Mouse (Mus musculus): Measurements from ENCODE around the gene Vmn2r55.
"Not testable (repeated sequence)": the region's sequence is repeated elsewhere in the genome, so short reads cannot be mapped to it uniquely, and the experiment has no call there.

The Vmn2r55 gene

GRCm38 (mm10) chr7:12684903-12685302, at the start of gene Vmn2r55:
Vmn2r55 (minus strand) TSS chr7:12685003.
- CTCF ChIA-PET, result not testable (repeated sequence)

- CTCF ChIA-PET, result not testable (repeated sequence)
These were observed 44.6 kb downstream of the Vmn2r55 start, which contains the start of gene Vmn2r54 for GRCm38 (mm10) chr7:12640219-12640618. Vmn2r54 (minus strand) TSS chr7:12640319.

GRCm38 (mm10) chr7:12608688-12609087, 76.1 kb downstream of the Vmn2r55 start, which contains the start of gene Vmn2r53:
Vmn2r53 (minus strand) TSS chr7:12608788.
- CTCF ChIA-PET, result no interaction called here

Data from spleen, embryonic (tissue).